Mouse (Mus musculus) left cerebral cortex, adult 9 months (tissue): ENCODE results near the gene Zfp664.
A peak's percentile ranks its signal among the peaks of the same experiment; 100 is the strongest.

ENCODE experiments used
- DNase-seq, 2 experiments: peaks; one replicate each; pipeline ENCODE4 v3.0.0; 2022; ENCODE audit warnings: low spot score in 2 of 2

Gene Zfp664

DNA sequence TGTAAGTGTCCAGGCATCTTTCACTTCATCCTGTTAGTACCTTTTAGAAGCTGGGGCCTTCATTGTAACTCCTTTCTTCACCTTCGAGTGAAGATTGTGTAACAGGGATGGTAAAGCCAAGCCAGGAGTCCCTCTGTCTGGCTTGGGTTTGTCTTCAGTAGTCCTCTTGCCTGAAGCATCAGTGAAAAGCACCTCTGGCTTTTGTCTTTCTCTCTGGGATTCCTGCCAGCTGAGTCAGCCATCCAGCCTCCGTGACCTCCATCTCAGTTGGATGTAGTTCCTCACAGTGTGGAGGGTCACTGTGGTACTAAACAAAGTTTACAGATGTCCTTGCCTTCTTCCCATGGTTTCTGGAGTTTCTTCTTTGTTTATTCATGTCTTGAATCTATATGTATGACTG, 9.5 kb downstream of the Zfp664 start:
- no peak for DNase-seq

DNA sequence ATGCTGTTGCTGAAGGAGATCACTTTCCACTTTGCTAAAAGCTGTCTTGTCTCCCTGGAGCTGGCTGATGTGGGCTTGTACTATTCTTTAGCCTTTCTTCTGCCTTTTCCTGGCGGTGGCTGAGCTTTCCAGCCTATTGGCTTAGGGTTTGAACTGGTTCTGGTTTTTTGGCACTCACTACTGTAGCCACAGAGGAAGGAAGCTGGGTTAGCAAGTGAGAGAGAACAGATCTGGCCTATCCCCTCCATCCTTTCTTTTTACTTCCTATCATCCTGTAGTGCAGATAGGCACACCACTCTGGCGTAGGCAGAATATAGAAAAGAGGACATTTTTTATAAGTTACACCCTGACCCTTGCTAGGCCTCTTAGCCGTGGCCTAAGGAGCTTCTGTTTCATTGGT, 10.6 kb downstream of the Zfp664 start:
- DNase-seq, result no peak

DNA sequence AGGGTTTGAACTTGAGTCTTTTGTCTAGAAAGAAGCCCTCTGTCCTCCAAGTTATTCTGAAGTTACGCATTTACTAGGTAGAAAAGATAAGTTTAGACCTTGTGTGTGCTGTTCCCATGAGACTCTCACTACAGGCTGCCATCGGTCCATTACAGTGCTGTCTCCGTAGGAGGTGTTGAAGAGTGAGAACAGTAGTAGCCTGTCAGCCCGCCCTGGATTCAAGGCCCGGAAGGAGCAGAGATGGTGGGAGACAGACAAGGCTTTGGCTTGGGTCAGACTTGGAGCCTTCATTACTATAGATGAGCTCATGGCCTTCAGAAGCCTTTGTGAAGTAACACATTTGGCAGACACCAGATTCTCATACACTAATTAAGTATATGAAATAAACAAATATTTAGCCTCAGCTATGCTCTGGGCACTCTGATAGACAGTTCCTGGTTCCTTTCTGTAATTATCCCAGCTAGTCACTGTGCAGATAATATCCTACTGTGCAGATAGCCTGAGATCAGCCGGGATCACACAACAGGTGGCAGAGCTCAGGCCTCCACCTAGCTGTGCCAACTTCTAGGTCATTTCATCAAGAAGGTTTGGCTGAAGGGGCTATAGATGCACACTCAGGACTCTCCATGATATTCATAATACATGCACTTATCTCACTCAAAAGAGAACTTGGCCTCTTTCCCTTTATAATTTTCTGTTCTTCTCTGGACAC, 11.6 kb downstream of the Zfp664 start:
- DNase-seq, result no peak

DNA sequence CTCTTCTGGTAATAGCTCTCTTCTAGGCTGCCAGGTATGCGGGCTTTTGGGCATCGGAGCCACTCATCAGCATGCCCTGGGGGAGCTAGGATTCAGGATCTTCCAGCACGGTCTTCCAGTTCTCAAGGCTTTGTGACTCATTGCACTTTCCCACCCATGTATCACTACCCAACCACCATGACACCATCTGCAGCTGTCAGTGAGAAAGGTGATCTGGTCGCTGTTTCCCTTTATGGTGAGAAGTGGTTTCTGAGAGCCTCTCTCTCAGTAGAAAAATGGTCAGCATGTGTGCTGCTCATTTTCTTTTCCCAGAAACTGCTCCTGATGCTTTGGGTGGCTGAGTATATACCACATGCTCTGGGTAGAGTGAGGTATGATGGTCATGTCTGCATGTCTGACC, 16.8 kb downstream of the Zfp664 start:
- DNase-seq, result no peak

DNA sequence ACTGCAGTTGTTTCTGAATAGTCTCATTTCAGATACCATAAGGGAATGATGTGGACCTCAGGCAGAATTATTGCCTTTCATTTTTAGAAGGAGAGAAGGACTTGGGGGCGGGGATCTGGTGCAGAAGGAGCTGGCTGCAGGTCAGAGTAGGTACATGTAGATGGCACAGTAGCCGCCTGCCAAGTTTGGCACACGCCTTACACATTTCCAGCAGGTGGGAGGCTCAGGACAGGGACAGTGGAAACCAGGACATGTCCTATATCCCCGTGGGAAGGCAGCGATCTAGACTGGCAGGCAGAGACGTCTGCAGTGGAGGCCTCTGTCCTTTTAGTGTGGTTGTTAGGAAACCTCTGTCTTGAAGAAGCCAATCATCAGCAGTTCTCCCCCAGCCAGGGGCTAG, 17.3 kb downstream of the Zfp664 start:
- no peak for DNase-seq

DNA sequence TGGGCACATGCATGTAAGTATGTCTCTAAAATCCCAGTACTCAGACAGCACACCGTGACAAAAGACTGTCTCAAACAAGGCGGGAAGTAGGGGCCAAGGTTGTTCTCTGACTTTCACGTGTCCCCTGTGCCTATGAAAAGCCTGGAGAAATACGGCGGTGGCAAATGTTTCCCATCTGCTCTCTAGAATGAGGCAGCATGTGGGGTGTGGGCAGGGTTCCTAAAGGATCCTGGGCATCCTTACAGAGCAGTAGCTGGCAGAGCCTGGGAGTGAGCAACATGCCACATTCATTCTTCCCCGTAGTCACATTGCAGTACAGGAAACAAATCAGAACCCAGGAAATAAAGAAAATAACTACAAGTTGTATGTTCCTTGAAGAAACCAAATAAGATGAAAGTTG, 21.4 kb downstream of the Zfp664 start:
- peak in 1 of 2 experiments; percentile 81 for DNase-seq

DNA sequence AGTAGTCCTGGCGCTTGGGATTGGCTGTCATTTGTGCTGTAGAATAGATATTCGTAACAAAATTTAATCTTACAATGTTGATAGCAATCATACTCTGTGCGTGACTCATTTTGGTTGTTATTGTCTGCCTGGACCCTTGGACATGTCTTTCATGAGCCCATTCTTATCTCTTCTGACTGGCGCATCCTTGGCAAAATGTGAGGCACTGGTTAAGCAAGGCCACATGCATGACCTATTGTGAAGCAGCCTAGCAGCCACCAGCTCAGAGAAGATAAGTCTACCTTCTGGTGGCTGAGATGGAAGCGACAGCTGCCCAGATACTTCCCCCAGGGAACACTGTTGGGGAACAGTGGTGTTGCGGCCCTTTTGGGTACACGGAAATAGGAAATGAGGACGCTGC, 26.2 kb downstream of the Zfp664 start:
- no peak for DNase-seq

DNA sequence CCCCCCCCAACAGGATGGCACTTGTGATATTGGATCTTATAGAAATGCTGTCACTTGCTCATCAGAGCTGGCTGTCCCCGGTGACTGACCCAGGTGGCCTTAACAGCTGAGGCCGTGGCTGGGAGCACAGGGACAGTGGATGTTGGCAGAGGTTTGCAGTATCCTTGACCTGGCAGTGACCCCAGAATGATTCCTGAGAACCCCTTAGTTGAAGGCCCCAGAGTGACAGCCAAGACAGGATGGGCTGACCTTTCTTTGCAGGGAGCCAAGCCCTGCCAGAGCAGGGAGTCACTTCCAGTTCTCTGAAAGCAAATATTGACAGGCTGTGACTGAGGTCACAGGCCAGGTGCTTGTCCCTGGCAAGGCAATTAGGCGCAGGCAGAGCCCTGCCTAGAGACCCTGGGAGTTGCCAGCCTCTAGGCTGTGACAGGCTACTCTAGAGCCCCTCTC, 29.5 kb downstream of the Zfp664 start:
- DNase-seq, result no peak

DNA sequence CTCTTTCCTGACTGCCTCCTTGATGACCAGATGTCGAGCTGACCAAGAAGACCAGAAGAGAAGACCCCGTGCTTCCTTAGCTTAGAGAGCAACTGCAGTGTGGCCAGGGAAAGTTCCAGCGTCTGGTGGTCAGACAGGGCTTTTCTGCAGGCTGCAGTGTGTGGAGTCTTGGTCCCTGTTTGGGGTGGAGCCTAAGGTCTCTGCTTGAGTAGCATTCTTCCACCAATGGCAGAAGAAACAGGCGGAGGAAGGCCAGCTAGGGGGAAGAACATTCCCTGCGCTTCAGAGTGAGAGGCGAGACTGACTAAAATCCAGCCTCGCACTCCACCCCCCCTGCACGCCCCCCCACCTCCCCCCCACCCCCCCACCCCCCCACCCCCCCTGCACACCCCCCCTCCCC, 33.6 kb downstream of the Zfp664 start:
- no peak for DNase-seq

DNA sequence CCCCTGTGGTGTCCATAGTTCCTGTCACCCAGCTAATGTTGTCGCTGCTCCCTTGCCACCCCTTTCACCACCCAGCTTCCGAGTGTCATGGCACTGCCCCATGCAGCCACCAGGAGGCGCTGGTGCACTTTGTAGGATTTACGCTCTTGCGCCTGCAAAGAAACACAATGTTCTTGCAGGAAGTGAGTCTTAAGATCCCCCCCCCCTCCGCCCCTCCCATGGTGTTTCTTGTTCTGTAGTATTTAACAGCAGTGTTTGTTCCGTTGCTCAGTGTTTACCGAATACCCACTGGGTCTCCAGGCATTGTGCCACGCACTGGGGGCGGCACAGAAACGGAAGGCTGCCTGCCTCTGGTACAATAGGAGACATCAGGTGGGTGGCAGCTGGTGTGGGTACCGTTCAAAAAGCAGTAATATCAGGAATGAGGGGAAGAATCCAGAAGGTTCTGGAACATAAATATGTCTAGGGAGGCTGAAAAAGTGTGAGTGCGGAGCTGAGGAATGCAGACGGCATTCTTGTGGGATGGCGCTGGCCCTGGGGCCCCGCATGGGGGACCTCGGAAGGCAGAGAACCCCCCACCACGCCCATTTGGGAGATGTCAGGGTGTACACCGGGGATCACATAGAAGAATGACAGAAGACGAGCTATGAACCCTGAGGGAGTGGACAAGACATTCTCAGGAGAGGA, 37.6 kb downstream of the Zfp664 start:
- peak; percentile 42 to 81 for DNase-seq

DNA sequence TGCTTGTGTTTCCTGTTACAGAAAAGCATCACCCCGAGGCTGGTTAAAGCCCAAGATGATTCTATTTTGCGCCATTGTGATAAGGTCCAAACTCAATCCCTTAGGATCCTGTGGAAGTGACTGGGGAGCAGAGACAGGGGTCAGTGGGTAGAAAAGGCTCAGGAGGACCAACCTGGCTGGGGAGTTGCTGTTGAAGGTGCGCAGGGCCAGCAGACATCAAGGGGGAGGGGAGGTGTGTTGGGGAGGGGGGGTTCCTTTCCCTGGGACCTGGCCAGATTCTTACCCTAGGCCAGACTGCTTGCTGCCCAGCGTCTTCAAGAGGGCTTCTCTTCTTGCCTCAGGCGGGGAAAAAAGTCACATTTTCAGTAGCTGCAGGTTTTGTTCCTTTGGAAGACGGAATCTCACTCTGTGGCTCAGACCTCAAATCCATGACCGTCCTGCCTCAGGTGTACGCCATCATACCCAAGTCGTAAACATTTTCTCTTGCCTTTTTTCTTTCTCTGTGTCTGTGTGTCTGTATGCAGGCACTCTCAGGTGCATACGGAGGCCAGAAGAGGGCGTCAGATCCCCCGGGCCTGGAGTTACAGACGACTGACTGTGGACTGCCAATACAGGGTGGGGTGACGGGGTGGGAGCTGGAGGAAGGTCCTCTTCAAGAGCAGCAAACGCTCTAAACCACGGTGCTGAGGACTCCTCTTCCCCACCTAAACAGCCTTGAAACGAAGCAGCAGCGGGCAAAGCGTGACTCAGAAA, 38.4 kb downstream of the Zfp664 start:
- DNase-seq, result no peak

DNA sequence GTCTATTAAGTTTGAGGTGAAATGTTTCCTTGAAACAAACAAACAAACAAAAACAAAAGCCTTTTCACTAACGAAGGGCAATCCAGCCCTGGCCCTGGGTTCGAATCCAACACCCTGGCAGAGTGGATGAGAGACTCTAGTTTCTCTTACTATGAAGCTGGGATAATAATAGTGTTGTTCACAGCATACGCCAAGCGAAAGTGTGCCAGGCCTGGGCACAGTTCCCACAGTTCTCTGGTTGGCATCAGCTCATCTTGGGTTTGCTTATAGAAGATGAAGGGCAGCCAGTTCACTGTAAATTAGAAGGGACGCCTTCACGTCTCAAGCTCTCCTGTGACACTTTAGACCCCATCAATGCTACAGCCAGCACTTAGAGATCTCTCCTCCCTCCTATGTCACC, 39.2 kb downstream of the Zfp664 start:
- DNase-seq, result peak in 1 of 2 experiments; percentile 69

DNA sequence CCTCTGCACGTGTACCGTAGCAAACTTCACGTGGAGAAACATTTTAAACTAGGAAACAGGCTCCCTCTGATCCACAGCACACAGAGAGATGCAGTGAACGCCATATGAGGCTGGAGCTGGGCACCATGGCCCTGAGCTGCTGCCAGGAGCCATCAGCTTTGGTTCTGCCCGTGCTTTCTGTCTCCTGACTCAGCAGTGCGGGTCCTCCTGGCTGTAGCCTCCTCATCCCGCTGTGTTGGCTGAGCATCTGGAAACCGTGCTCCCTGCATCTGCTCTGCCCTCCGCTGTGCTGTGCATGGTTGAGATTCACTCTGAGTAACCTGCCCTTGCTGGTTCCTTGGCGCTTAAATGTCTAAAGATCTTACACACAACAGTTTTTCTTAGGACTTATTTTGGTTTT, 39.7 kb downstream of the Zfp664 start:
- no peak for DNase-seq

DNA sequence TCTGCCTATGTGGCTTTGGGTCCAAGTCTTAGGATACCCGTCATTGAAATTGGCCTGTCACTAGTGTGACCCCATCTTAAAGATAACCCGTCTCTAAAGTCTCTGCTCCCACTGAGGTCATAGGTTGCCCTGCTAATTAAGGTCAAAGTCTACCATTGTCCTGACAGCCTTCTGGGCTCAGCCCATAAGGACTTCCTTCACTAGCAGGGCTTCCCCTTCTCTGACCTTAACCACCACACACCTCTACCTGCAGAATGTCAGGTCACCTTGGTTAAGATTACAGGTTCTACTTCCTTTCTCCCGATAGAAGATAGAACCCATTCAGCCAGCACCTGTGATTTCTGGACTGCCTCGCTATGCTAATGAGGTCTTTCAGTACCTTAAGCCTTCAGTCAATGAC, 41.4 kb downstream of the Zfp664 start:
- no peak for DNase-seq

DNA sequence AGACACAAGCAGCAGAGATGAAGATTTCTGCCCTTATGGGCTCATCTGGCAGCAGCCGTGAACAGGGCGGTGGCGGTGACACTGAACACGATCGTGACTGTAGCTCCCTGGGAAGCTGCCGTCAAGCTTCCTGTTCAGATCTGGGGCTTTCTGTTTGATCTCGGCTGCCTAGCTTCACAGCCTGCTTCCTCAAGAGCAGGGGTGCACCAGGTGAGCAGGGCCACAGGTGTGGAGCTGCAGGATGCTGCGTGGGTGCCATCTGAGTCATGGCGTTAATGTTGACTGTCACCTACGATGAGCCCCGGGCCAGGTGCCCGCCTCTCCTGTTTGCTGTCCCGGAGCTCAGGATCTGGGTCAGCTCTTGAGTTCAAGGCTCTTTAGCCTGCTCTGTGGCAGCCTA, 44.4 kb downstream of the Zfp664 start:
- no peak for DNase-seq

DNA sequence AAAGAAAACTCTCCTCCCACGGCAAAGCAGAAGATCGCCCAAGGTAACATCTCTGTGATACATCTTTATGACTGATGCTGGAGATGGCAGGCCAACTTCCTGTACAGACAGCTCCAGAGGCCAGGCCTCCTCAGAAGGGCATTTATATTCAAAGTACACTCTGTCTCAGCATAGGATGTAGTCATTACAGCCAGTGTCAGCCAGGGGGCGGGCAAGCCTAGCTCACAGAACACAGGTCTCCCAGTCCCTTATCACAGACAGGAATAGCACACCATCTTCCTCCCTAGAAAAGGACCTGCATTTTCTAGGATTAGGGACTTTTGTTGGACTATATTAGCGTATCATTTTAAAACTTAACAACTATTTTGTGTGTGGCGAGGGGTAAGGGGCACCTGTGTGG, 46.4 kb downstream of the Zfp664 start:
- DNase-seq, result peak; percentile 47 to 82

DNA sequence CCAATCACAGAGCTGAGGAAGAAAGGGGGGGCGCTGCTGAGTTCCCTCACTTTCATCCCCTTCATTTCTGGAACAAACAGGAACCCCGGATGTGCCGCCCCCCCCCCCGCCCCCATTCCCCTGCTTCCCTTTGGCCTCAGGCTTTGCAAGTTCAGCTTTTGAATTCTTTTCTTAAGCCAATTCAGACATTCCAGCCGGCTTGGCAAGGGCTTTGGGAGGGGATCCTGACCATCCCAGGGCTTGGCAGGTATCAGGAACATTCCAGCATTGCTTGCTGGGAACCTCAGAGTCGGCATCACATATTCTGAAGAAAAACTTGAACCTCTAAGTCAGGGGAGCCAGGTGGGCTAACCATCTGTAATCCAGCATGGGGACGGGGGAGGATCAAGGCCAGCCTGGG, 49.8 kb downstream of the Zfp664 start:
- no peak for DNase-seq

DNA sequence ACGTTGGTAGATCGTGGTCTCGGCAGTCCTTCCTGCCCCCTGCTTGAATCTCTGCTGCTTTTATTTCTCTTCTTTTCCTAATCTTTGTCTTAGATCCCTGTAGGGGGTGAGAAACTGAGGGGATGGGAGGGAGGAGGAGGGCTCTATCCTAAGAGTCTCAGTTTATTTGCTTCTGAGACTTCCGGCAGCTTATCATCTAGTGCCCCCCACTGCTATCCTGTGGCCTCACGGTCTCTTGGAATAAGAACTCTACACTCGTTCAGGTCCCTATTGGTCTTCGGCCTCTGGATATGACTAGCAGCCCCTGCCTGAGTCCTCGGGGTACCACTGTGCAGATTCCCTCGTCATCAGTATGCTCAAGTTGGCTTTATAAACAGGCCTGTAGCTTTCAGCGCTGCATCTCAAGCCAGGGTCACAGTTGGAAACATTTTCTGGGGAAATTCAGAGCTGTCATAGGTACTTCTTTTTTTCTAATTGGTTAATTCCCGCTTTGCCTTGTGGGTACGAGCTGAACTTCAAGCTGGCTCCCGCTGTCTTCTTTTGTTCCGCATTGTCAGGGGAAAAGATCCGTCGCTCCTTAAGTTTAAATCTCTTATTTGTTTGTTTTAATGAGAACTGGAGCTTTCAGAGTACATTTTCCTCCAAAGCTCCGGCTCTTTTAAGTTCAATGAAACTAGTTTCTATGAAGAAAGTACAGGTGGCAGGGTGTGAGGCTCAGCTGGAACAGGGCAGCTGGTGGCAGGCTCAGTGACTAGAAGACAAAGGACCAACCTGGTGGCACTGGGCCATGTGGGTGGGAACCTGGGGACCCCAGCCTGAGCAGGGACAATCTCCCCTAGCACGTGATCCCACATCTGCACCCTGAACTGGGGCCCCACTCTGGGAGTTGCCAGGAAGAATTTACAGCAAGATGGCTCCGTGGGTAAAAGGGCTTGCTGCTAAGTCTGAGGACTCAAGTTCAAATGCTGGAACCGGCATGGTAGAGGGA, 50.7 kb downstream of the Zfp664 start:
- no peak for DNase-seq

DNA sequence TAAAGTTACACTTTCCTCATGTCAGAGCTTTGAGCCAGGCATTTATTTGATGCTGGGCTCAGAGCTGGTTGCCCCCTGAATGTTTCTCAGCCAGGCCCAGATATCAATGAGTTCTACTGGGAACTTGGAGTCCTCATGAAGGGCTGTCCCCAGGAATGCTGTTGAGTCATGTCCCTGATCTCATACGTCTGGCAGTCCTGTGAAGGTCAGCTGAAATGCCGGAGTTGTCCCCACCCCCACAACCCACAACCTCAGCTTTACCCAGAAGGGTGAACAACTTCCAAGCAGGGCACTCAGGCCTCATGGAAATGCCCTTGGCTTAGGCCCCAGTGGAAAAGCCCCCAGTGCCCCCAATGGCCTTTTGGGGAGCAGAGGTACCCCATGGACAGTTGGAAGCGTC, 57.3 kb downstream of the Zfp664 start:
- DNase-seq, result no peak

DNA sequence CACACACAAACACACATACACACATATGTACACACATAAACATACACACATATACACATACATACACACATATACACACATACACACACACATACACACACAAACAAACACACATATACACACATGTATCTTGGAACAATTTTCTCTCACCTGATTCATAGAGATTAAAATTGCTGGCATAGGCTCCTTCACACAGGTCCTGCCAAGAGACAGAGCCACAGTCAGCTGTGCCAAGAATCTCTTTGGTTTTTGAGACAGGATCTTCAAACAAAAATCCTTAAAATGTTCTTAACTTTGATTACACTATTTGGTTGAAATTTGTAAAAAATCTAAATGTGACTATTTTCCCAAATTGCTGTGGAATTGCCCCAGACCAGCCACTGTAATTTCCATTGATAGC, 58.9 kb downstream of the Zfp664 start:
- DNase-seq, result no peak
